Mouse (Mus musculus) G1E-ER4 (cell line): ENCODE measurements around the gene Zfp518a. TPM values are rescaled to one million over a fixed set of nuclear protein-coding genes. Genes with fewer than 3 reads are reported as not detected.

Experiments used
- GATA1 ChIP-seq: IDR thresholded peaks from one replicate; pipeline ENCODE4 v1.8.0; 2012; ENCODE audit warnings: low read length, inconsistent platforms
- polyA plus RNA-seq: library from polyadenylated mRNA; stranded (reverse); fragments of >175 nt; gene quantifications from 2 replicates; pipeline ENCODE4 v1.2.3, GENCODE M21; 2012

The Zfp518a gene
- polyA plus RNA-seq, 1 experiment: not detected

DNA sequence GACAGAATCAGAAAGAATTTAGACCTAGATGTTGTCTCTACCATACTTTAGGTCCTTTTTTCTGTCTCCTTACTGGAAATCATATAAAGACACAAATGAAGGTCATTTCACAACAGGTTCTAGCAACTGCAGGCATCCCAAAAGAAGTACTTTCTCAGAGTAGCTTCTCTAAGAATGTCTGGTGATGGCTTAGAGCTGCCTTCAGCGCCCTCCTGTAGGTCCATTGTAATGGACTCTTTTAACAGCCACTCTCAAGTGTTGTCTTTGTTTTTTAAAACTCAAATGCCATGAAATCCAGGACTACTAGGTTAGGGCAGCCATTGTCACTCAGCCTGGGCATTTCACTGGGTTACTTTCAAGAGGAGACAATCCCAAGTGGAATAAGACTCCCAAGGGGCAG is 64.5 kb downstream of the Zfp518a start:
- TF ChIP-seq GATA1: no peak

DNA sequence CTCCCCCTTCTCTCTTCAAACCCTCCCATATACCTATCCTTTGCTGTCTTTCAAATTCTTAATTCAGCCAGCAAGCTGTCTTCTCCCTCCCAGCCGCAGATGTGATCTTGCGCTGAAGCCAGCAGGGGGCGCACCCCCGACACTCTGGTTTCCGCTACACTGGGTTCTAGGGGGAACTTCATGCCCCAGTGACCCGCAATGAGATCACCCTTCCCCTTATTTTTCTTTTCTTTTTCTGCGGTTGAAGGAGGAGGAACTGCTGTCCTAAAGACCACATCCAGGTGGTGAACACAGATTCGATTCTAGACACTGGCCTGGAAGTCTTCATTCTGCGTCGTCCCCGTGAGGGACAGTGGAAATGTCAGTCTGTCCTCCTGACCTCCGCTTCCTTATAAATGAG is 68.5 kb downstream of the Zfp518a start:
- TF ChIP-seq GATA1: no peak

DNA sequence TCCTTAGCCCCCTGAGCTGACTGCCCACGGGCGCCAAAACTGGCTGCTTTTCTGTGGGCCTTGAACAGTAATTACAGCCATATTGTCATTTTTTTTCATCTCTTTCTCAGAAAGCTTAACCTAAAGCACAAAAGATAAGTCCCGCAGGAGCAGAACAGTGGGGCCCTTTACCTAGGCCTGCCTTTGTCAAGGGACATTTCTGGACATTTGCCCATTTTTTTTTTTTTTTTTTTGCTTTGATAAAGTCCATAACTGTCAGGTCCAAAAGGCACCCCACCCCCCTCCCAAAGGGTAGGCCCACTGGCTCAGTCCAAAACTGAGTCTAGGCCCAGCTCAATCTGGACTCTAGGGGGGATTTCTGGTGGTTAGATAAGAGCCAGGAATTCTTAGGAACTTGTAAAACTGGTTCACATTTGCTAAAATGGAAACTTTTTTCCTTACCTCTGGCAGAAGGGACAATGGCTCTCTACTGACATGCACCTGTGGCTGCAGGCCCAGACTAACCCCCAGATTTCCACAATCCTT is 69.9 kb downstream of the Zfp518a start:
- no peak for TF ChIP-seq GATA1

DNA sequence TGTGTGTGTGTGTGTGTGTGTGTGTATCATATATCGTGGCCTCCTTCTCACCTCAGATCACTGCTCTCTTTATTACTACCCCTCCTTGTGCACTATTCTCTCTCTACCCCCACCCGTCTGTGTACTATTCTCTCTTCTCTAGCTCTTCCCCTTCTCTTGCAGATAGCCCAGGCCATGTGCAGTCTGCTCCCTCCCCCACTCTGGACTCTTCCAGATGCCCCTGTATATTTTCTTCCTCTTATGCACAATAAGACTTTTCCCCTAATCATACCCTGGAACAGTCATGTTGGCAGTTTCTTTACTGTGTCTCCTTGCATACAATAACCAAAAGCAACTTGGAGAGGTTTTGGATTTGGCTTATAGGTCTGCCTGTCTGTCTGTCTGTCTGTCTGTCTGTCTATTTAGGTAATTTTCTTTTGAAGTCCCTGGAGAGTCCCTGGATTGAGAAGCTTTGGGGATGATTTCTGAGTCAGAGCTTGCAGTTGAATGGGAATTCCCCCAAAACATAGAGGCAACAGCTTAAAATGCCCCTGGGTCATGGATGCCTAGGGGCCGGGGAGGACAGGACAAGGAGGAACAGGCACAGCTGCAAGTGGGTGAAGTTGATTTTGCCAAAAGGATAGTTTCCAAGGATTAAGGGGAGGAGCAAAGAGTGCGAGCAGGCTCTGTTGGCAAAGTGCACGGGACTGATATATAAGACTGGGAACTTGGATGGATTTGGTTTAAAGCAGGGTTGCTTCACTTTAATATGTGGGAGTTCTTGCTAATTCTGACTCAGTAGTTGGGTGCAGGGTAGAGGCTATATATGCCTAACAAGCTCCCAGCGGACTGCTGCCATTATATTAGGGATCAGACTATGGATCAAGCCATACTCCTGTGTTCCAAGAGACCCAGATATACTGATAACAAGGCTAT is 70.7 kb downstream of the Zfp518a start:
- TF ChIP-seq GATA1: no peak

Other genes with a start within 250 kb of the Zfp518a start
- 0.02 TPM in 2 replicates for gene Cc2d2b, start 146.0 kb upstream of the Zfp518a start, polyA plus RNA-seq
- 3.4 and 4.0 TPM in 2 replicates for gene Ccnj, start 63.4 kb upstream of the Zfp518a start, polyA plus RNA-seq
- 0.03 and 0.05 TPM in 2 replicates for gene Blnk, start 99.8 kb downstream of the Zfp518a start, polyA plus RNA-seq
- not detected in 2 replicates for gene Dntt, start 134.6 kb downstream of the Zfp518a start, polyA plus RNA-seq
- gene Opalin, start 182.4 kb downstream of the Zfp518a start, polyA plus RNA-seq: not detected in 2 replicates